Mouse (Mus musculus): ENCODE data around the gene Supt20. TPM values are rescaled to one million over a fixed set of nuclear protein-coding genes. Genes with fewer than 3 reads are reported as not detected.

Gene Supt20
- polyA plus RNA-seq (2015; fragmentation: Nextera tagmentation; extraction: Ambion mirVana): 97.1 and 98.8 TPM in 2 replicates

DNA sequence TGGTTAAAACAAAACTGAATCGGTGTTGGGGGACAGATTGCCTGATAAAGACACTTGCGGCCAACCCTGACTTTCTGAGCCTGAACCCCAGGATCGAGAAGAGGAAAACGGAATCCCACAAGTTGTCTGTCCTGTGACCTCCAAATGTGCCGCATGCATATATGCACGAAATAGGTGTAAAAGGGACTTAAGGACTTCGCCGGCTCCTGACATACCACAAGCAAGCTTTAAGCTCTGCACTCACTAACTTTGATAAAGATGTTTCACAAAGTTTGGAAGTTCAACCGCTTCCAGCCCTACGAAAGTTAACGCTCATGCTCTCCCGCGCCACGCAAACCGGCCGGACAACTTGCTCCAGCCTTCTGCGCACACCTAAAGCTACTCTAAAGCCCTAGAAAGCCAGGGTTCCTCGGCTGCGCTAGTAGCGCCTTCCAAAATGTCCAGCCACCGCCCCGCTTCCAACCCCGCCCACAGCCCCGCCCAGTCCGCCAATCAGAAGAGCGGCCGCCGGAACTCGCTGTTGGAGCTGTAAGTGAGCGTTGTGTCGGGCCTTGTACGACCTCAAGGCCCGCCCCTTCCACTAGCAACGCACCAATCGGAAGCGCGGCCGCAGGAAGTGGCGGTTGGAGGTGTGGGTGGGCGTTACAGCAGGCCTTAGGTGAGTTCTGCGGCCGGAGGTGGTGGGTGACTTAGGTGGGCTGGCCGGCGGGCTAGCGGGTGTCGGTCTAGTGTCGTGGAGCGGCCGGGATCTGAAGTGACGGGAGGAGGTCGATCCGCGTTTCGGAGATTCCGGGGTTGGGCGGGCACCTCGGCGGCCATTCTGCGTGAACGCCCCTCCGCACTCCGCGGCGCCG lies at the start of gene Supt20:
Gene Supt20, plus strand, starts transcription at position 606 of the 854 bp plus-strand sequence.
- H3K9ac ChIP-seq (ENCODE audit: low read length): peak within 1 kb of the TSS; percentile 85
- under 1% methylated on average over 65 of the region's 65 CpGs for WGBS
- H3K27ac ChIP-seq (ENCODE audit: low read length): peak within 1 kb of the TSS; percentile 92
- no peaks in the 10 kb centered on the region for H3K27me3 ChIP-seq (ENCODE audit: control insufficient read depth, insufficient read depth, low read depth, low read length)
- H3K4me3 ChIP-seq (ENCODE audit: low read length): peak within 1 kb of the TSS; percentile 84
- ATAC-seq (ENCODE audit: low read depth): peak; percentile 99
- H3K4me2 ChIP-seq (ENCODE audit: low read depth, low read length): peak within 1 kb of the TSS; percentile 93
- H3K9me3 ChIP-seq (ENCODE audit: control insufficient read depth, low read length): no peaks in the 10 kb centered on the region
- H3K36me3 ChIP-seq (ENCODE audit: control insufficient read depth, insufficient read depth, low read length): peaks cover 8% of the 10 kb centered on the region; the same call in 1 of the 2 replicates
- H3K4me1 ChIP-seq (replicated peaks; ENCODE audit: control insufficient read depth, insufficient read depth, low read length): peaks cover 6% of the 10 kb centered on the region; the same call in 1 of the 2 replicates

DNA sequence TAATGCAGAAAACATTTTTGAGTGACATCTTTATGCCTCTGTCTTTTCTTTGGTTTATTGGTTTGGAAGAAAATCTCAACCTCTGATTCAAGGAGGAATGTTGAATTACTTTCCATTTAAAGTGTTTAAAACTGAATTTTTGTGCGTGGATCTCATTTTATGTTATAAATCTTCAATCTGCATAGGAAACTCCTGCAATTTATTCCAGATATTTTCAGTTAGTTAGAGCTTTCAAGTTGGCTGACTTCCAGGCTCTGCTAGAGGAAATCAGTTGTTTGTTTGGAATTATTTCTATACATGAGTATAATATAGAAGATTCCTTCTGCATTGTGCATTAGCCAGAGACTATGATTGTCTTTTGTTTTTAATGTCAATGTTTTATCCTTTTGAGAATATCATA lies 49.8 kb upstream of the Supt20 start:
- H3K9me3 ChIP-seq (ENCODE audit: control insufficient read depth, low read length): no peaks in the 10 kb centered on the region
- no peak overlapping the region for H3K4me3 ChIP-seq (ENCODE audit: low read length)
- no peaks in the 10 kb centered on the region for H3K36me3 ChIP-seq (ENCODE audit: control insufficient read depth, insufficient read depth, low read length)
- H3K27me3 ChIP-seq (ENCODE audit: control insufficient read depth, insufficient read depth, low read depth, low read length): no peaks in the 10 kb centered on the region
- no peak overlapping the region for H3K4me2 ChIP-seq (ENCODE audit: low read depth, low read length)
- H3K27ac ChIP-seq (ENCODE audit: low read length): no peak overlapping the region
- no peaks in the 10 kb centered on the region for H3K4me1 ChIP-seq (replicated peaks; ENCODE audit: control insufficient read depth, insufficient read depth, low read length)
- no peak overlapping the region for H3K9ac ChIP-seq (ENCODE audit: low read length)
- 40% methylated on average over 1 of the region's 1 CpGs for WGBS
- ATAC-seq (ENCODE audit: low read depth): no peak

DNA sequence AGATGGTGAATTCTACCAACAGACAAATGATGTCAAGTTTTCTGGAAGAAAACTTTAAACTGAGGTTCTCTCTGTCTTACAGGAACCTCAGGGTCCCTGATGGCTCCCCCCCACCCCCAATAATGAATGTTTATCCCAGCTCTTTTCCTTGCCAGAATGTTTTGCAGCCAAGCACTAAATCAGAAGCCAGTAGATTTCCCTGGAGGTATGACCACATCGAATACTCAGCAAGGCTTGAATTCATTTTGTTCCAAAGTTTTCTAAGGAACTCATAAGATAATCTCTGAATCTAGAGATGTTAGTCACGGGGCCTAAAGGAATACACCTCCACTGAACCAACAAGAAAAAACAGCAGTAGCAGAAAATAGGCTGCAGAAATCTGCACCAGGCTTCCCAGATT lies 45.0 kb upstream of the Supt20 start:
- ATAC-seq (ENCODE audit: low read depth): no peak
- Histone ChIP-seq H3K4me1 (replicated peaks; ENCODE audit: control insufficient read depth, insufficient read depth, low read length) (no peaks in the 10 kb centered on the region), H3K4me3 (ENCODE audit: low read length) (no peak overlapping the region), H3K27ac (ENCODE audit: low read length) (no peak overlapping the region), H3K4me2 (ENCODE audit: low read depth, low read length) (no peak overlapping the region), H3K9ac (ENCODE audit: low read length) (no peak overlapping the region), H3K27me3 (ENCODE audit: control insufficient read depth, insufficient read depth, low read depth, low read length) (no peaks in the 10 kb centered on the region), H3K36me3 (ENCODE audit: control insufficient read depth, insufficient read depth, low read length) (no peaks in the 10 kb centered on the region), H3K9me3 (ENCODE audit: control insufficient read depth, low read length) (no peaks in the 10 kb centered on the region)
- WGBS: 48% methylated on average over 2 of the region's 2 CpGs

DNA sequence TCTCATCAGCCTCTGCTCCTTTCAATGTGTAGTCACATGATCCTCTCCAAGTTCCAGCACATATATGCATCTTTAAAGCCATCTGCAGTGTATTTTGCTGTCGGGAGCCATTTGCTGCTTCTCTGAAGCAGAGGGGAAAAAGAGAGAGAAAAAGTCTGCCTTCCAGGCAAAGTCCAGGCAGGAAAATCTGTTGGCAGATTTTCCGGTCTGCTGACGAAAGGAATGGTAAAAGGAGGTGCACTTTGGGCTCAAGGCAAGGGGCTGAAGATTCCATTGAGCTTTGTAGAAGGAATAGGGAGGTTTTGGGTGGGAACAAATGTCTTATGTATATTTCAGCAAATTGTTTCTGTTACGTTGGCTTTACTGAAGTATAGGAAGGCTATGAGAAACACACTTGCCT lies 41.0 kb upstream of the Supt20 start:
- H3K27ac ChIP-seq (ENCODE audit: low read length): no peak overlapping the region
- ATAC-seq (ENCODE audit: low read depth): no peak
- no peak overlapping the region for H3K9ac ChIP-seq (ENCODE audit: low read length)
- no peaks in the 10 kb centered on the region for H3K36me3 ChIP-seq (ENCODE audit: control insufficient read depth, insufficient read depth, low read length)
- 78% methylated on average over 4 of the region's 4 CpGs for WGBS
- H3K27me3 ChIP-seq (ENCODE audit: control insufficient read depth, insufficient read depth, low read depth, low read length): no peaks in the 10 kb centered on the region
- no peak overlapping the region for H3K4me2 ChIP-seq (ENCODE audit: low read depth, low read length)
- no peaks in the 10 kb centered on the region for H3K4me1 ChIP-seq (replicated peaks; ENCODE audit: control insufficient read depth, insufficient read depth, low read length)
- H3K9me3 ChIP-seq (ENCODE audit: control insufficient read depth, low read length): no peaks in the 10 kb centered on the region
- no peak overlapping the region for H3K4me3 ChIP-seq (ENCODE audit: low read length)

DNA sequence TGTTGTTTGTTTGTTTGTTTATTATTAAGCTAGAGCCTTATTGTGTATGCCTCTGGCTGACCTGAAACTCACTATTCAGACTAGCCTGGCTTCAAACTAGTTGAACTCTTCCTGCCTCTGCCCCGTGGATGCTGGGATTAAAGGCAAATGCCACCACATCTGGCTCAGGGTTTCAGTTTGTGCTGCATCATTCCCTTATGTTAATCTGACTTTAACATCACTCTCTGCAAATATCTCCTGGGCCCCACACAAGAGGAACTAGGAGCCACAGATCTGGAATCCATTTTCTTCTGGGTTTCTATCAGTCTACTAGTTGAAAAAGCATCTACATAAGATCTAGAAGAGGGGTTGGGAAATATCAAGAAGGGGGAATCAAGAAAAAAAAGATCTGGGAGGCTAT lies 38.4 kb upstream of the Supt20 start:
- no peak overlapping the region for H3K9ac ChIP-seq (ENCODE audit: low read length)
- no peaks in the 10 kb centered on the region for H3K36me3 ChIP-seq (ENCODE audit: control insufficient read depth, insufficient read depth, low read length)
- no peaks in the 10 kb centered on the region for H3K4me1 ChIP-seq (replicated peaks; ENCODE audit: control insufficient read depth, insufficient read depth, low read length)
- H3K4me3 ChIP-seq (ENCODE audit: low read length): no peak overlapping the region
- no peaks in the 10 kb centered on the region for H3K27me3 ChIP-seq (ENCODE audit: control insufficient read depth, insufficient read depth, low read depth, low read length)
- ATAC-seq (ENCODE audit: low read depth): no peak
- no peaks in the 10 kb centered on the region for H3K9me3 ChIP-seq (ENCODE audit: control insufficient read depth, low read length)
- no peak overlapping the region for H3K4me2 ChIP-seq (ENCODE audit: low read depth, low read length)
- 75% methylated on average over 1 of the region's 1 CpGs for WGBS
- no peak overlapping the region for H3K27ac ChIP-seq (ENCODE audit: low read length)

DNA sequence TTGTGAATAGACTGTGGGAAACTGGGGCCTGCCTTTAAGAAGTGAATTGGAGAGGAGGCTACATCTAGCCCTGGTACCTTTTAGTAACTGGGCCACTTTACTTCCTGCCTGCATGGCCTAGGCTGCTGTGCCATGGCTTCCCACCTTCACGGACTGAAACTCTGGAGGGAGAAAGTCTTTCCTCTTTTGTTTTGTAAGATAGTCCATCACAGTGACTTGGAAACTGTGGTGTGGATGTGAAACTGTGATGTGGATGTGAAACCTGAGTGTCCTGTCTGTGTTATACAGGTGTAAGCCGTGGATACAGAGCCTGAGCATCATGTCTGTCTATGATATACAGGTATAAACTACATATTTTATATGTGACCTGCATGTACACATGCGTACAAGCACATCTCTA lies 35.5 kb upstream of the Supt20 start:
- H3K4me2 ChIP-seq (ENCODE audit: low read depth, low read length): no peak overlapping the region
- 69% methylated on average over 3 of the region's 3 CpGs for WGBS
- no peaks in the 10 kb centered on the region for H3K9me3 ChIP-seq (ENCODE audit: control insufficient read depth, low read length)
- H3K27me3 ChIP-seq (ENCODE audit: control insufficient read depth, insufficient read depth, low read depth, low read length): no peaks in the 10 kb centered on the region
- ATAC-seq (ENCODE audit: low read depth): no peak
- H3K4me1 ChIP-seq (replicated peaks; ENCODE audit: control insufficient read depth, insufficient read depth, low read length): no peaks in the 10 kb centered on the region
- no peaks in the 10 kb centered on the region for H3K36me3 ChIP-seq (ENCODE audit: control insufficient read depth, insufficient read depth, low read length)
- no peak overlapping the region for H3K9ac ChIP-seq (ENCODE audit: low read length)
- no peak overlapping the region for H3K27ac ChIP-seq (ENCODE audit: low read length)
- H3K4me3 ChIP-seq (ENCODE audit: low read length): no peak overlapping the region

DNA sequence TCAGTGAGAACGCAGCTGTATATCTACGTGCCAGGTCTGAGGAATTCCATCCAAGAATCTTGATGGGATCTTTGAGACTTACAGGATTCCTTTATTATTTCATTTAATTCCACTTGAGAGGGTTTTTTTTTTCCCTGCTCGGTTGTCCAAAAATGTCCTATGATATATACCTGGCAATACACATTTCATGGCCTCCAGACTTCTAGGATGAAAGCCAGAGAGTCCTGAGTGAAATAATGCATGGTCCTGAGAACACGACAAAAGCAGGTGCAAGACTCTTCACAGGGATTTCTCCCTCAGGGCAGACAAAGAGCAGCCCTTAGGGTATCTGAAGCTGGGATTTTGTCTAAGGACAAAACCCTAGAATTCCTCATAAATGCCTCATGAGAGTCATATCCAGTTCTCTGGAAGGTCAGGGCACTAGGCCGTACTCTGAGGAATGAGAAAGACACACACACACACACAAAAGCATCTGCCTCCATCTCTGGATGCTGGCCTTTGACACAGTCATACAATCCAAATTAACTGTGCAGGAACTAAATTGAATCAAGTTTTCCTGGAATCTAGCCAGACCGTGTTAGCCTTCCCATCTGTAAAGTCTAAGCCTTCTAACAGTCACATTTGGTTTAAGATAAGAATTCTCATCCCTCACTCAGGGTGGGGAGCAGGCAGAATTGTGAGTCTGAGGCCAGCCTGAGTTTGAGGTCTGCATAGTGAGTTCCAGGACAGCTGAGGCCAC lies 34.5 kb upstream of the Supt20 start:
- H3K9me3 ChIP-seq (ENCODE audit: control insufficient read depth, low read length): no peaks in the 10 kb centered on the region
- no peak overlapping the region for H3K4me3 ChIP-seq (ENCODE audit: low read length)
- no peak overlapping the region for H3K27ac ChIP-seq (ENCODE audit: low read length)
- 62% methylated on average over 6 of the region's 6 CpGs for WGBS
- no peaks in the 10 kb centered on the region for H3K27me3 ChIP-seq (ENCODE audit: control insufficient read depth, insufficient read depth, low read depth, low read length)
- no peak overlapping the region for H3K9ac ChIP-seq (ENCODE audit: low read length)
- no peaks in the 10 kb centered on the region for H3K36me3 ChIP-seq (ENCODE audit: control insufficient read depth, insufficient read depth, low read length)
- H3K4me2 ChIP-seq (ENCODE audit: low read depth, low read length): no peak overlapping the region
- no peaks in the 10 kb centered on the region for H3K4me1 ChIP-seq (replicated peaks; ENCODE audit: control insufficient read depth, insufficient read depth, low read length)
- no peak for ATAC-seq (ENCODE audit: low read depth)

DNA sequence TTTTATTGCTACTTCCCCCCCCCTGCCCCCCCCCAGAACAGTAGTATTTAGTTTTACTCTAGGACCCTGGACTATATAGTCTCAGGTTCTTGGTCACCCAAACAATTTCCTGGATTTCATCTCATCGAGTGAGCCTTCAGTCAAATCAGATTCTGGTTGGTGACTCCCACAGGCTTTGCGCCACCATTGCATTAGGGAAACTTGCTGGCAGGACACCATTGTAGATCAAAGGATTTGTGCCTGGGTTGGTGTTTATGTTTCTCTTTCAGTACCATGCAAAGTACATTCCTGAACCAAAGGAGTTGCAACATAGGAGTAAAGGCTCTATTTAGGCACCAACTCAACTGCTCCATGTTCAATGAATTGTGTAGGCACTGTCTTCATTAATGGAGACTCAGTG lies 32.9 kb upstream of the Supt20 start:
- 86% methylated on average over 2 of the region's 2 CpGs for WGBS
- no peak overlapping the region for H3K9ac ChIP-seq (ENCODE audit: low read length)
- H3K4me3 ChIP-seq (ENCODE audit: low read length): no peak overlapping the region
- H3K9me3 ChIP-seq (ENCODE audit: control insufficient read depth, low read length): no peaks in the 10 kb centered on the region
- H3K36me3 ChIP-seq (ENCODE audit: control insufficient read depth, insufficient read depth, low read length): no peaks in the 10 kb centered on the region
- ATAC-seq (ENCODE audit: low read depth): no peak
- no peaks in the 10 kb centered on the region for H3K27me3 ChIP-seq (ENCODE audit: control insufficient read depth, insufficient read depth, low read depth, low read length)
- no peak overlapping the region for H3K4me2 ChIP-seq (ENCODE audit: low read depth, low read length)
- no peak overlapping the region for H3K27ac ChIP-seq (ENCODE audit: low read length)
- H3K4me1 ChIP-seq (replicated peaks; ENCODE audit: control insufficient read depth, insufficient read depth, low read length): no peaks in the 10 kb centered on the region

DNA sequence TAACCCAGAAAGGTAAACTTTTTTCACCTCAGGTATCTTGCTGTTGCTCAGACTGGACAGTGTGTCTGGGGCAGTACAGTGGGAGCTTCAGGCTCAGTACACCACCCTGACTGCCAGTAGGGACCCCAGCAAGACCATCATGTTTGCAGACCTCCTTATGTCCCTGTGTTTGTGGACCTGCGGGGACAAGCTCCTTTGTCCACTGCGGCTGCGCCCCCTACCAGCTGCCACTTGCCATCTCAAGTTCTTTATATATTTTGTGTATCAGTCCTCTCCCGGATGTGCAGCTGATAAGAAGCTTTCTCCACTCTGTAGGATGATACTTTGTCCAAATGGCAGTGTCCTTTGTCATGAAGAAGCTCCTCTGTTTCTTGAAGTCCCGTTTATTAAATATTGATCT lies 30.2 kb upstream of the Supt20 start:
- Histone ChIP-seq H3K36me3 (ENCODE audit: control insufficient read depth, insufficient read depth, low read length) (no peaks in the 10 kb centered on the region), H3K9me3 (ENCODE audit: control insufficient read depth, low read length) (no peaks in the 10 kb centered on the region), H3K27me3 (ENCODE audit: control insufficient read depth, insufficient read depth, low read depth, low read length) (no peaks in the 10 kb centered on the region), H3K4me1 (replicated peaks; ENCODE audit: control insufficient read depth, insufficient read depth, low read length) (no peaks in the 10 kb centered on the region), H3K4me2 (ENCODE audit: low read depth, low read length) (no peak overlapping the region), H3K27ac (ENCODE audit: low read length) (no peak overlapping the region), H3K4me3 (ENCODE audit: low read length) (no peak overlapping the region), H3K9ac (ENCODE audit: low read length) (no peak overlapping the region)
- ATAC-seq (ENCODE audit: low read depth): no peak
- 36% methylated on average over 5 of the region's 5 CpGs for WGBS

Data from lung, embryonic 16.5 days (tissue).